Mouse (Mus musculus): Measurements from ENCODE around the gene Rhob. TPM values are rescaled to one million over a fixed set of nuclear protein-coding genes. Genes with fewer than 3 reads are reported as not detected.
A peak's percentile ranks its signal among the peaks of the same experiment; 100 is the strongest.

Rhob gene
- polyA plus RNA-seq, 1 experiment from 2014 or later = 32.2 TPM

DNA sequence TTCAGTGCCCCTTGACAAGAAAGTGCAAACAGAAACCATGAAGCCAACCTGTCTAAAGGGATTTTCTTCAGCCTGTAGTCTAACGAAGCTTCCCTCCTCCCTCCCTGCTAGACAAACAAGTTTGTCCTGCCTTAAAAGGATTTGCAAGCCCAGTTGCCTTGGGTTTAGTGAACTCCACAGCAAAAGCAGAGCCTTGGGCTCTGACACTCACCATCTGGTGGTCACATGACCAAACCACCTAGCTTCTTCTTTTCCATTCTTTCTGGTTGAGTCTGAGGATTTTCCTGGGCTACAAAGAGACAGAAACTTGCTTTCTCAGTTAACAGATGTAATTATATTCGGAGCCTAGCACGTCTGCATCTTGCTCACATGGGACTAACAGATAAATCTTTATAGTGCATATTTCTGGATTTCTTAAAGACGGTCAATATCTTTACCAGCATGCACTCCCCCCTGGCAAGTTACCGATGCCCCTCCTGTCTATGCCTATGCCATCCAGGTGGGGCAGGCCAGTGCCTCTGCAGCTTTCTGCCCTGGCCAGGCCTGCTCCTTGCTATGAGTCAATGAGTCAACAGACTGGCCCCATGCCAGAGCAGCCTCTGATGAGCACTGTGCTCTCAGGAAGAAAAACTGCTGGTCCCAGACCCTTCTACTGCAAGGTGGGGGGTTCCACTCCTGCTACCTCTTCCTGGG is 11.7 kb downstream of the Rhob start:
- peaks cover 12% of the 10 kb centered on the region for H3K4me1 ChIP-seq (replicated peaks)
- no peak overlapping the region for H3K4me3 ChIP-seq (replicated peaks)
- no peaks in the 10 kb centered on the region for H3K9me3 ChIP-seq
- H3K27me3 ChIP-seq (replicated peaks) = no peaks in the 10 kb centered on the region
- 52% methylated on average over 5 of the region's 5 CpGs for WGBS
- no peak overlapping the region for H3K27ac ChIP-seq
- H3K4me2 ChIP-seq (replicated peaks) = no peak overlapping the region
- ATAC-seq = peak; percentile 83
- no peaks in the 10 kb centered on the region for H3K36me3 ChIP-seq
- no peak overlapping the region for H3K9ac ChIP-seq

DNA sequence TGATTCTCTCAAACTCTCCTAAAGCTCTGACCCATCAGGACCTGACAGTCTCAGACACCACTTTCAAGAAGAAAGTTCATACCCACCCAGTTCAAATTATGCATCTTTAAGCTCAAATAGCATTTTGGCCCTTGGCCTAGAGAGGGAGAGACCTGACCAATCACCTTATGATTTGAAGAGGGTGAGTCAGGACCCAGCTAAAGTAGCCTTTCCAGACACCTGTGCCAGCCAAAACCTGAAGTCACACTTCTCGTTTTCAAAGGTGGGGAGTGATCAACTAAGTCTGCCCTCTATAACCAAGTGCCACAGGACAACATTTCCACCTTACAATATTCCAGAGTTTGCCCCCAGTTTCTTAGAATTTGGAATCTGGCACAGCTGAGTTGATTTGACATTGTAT is 12.5 kb downstream of the Rhob start:
- no peaks in the 10 kb centered on the region for H3K36me3 ChIP-seq
- H3K4me1 ChIP-seq (replicated peaks) = peaks cover 12% of the 10 kb centered on the region
- no peak overlapping the region for H3K27ac ChIP-seq
- H3K9me3 ChIP-seq = no peaks in the 10 kb centered on the region
- H3K9ac ChIP-seq = no peak overlapping the region
- no peaks in the 10 kb centered on the region for H3K27me3 ChIP-seq (replicated peaks)
- 84% methylated on average over 1 of the region's 1 CpGs for WGBS
- no peak overlapping the region for H3K4me2 ChIP-seq (replicated peaks)
- no peak for ATAC-seq
- no peak overlapping the region for H3K4me3 ChIP-seq (replicated peaks)

DNA sequence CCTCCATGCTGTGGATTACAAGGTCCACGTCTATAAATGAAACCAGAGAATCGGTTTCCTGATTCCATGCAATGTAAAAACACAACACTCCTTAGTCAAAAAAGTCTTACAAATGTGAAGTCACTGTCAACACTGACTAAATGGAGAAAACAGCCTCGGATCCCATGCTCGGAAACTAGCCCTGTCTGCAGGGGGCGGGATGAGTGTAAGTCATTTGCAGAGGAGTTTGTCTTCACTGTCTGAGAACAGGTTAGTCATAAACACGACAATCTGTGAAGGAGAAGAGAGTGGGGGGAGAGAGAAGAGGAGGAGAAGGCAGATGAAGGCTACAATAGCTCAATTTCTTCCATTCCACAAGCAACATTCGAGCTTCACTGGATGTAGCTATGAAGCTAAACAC is 14.6 kb downstream of the Rhob start:
- no peak overlapping the region for H3K4me2 ChIP-seq (replicated peaks)
- no peak overlapping the region for H3K4me3 ChIP-seq (replicated peaks)
- H3K9me3 ChIP-seq = no peaks in the 10 kb centered on the region
- H3K27ac ChIP-seq = no peak overlapping the region
- H3K4me1 ChIP-seq (replicated peaks) = peaks cover 7% of the 10 kb centered on the region
- H3K9ac ChIP-seq = no peak overlapping the region
- ATAC-seq = no peak
- 80% methylated on average over 7 of the region's 7 CpGs for WGBS
- no peaks in the 10 kb centered on the region for H3K27me3 ChIP-seq (replicated peaks)
- H3K36me3 ChIP-seq = no peaks in the 10 kb centered on the region

DNA sequence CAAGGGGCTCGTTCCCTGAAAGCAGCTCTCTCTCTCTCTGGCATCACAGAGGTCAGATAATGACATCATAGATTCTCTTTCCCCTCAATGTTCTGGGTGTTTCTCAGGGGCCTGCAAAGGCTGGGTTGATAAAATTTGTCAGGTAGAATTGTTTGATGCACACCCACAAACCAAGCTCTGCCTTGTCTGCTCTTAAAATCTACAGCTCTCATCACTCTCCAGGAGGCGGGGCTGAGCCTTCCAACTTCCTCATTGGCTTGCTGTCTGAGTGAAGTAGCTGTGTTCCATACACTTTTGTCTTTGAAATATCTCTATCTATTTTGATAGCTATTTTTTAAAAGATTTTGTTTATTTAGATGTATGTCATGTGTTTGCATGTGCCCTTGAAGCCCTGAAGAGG is 17.6 kb downstream of the Rhob start:
- H3K9me3 ChIP-seq = no peaks in the 10 kb centered on the region
- WGBS = 76% methylated on average over 2 of the region's 2 CpGs
- 0 out of 2 replicates have a peak, but pooled peaks cover 3% of the 10 kb centered on the region for H3K4me1 ChIP-seq (replicated peaks)
- ATAC-seq = no peak
- H3K36me3 ChIP-seq = no peaks in the 10 kb centered on the region
- H3K27me3 ChIP-seq (replicated peaks) = no peaks in the 10 kb centered on the region
- H3K27ac ChIP-seq = no peak overlapping the region
- no peak overlapping the region for H3K9ac ChIP-seq
- no peak overlapping the region for H3K4me2 ChIP-seq (replicated peaks)
- H3K4me3 ChIP-seq (replicated peaks) = no peak overlapping the region

DNA sequence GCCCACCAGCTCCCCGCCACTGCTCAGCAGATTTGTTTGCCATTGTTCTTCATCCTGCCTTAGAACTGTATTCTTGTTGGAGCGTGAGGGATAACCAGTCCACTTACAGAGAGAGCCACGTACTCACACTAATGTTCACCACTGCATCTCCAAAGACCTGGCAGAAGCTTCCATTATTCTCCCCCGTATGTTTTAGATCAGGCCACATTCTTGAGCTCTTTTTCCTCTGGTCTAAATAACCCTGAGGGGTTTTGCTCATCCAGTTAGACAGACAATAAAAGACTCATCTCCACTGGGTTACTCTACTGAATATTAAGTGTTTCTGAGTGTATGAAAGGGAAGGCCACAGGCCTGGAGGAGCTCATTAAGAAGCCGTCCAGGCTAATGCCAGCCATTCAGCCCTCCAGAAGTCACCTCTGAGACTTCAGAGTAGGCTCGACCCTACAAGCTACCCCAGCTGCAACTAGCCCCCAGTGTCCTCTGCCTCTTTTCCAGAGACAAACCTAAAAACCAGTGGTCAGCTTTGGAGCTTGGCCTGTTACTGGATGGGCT is 24.9 kb downstream of the Rhob start:
- WGBS = 64% methylated on average over 6 of the region's 6 CpGs
- H3K4me3 ChIP-seq (replicated peaks) = no peak overlapping the region
- H3K4me2 ChIP-seq (replicated peaks) = no peak overlapping the region
- H3K9ac ChIP-seq = no peak overlapping the region
- H3K4me1 ChIP-seq (replicated peaks) = peaks cover 3% of the 10 kb centered on the region; the same call in 1 of the 2 replicates
- ATAC-seq = no peak
- H3K9me3 ChIP-seq = no peaks in the 10 kb centered on the region
- H3K27me3 ChIP-seq (replicated peaks) = no peaks in the 10 kb centered on the region
- H3K36me3 ChIP-seq = no peaks in the 10 kb centered on the region
- no peak overlapping the region for H3K27ac ChIP-seq

DNA sequence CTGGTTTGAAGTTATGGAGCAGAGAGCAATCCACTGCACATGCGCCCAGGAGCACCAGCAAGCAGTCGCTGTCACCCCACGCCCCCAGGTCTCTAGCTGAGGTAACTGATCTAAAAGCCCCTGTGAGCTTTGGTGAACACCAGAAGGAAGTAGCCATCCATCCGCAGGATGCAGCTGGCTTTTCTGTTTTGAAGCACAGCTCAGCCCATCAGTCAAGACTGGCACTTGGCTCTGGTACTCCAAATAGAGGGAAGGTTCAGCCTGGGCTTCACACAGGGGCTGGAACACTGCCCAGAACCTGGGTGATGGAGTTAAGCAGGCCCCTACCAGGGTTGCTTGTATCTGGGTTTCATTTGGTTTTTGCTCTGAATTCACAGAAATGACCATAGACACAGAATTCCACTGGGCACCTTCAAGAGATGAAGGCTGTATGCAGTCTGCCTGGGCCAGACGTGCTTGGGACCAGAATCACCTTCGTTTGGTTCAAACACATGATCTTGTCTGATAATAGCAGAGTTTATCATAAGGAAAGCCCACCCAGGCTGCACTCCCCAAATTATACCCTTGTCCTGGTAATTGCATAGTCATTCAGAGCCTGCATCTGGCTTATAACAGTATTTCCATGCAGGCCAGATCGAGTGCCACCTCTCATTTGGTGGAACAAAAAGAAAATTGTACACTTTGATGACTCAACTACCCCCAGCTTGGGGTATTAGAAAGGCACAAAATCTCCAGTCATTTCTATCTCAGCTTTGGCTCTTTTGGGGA is 27.0 kb downstream of the Rhob start:
- no peaks in the 10 kb centered on the region for H3K27me3 ChIP-seq (replicated peaks)
- H3K36me3 ChIP-seq = no peaks in the 10 kb centered on the region
- ATAC-seq = no peak
- peaks cover 5% of the 10 kb centered on the region; the same call in 1 of the 2 replicates for H3K4me1 ChIP-seq (replicated peaks)
- H3K9ac ChIP-seq = no peak overlapping the region
- no peak overlapping the region for H3K4me2 ChIP-seq (replicated peaks)
- no peaks in the 10 kb centered on the region for H3K9me3 ChIP-seq
- peak overlapping the region; percentile 19; the same call in 1 of the 2 replicates for H3K27ac ChIP-seq
- 53% methylated on average over 7 of the region's 7 CpGs for WGBS
- no peak overlapping the region for H3K4me3 ChIP-seq (replicated peaks)

DNA sequence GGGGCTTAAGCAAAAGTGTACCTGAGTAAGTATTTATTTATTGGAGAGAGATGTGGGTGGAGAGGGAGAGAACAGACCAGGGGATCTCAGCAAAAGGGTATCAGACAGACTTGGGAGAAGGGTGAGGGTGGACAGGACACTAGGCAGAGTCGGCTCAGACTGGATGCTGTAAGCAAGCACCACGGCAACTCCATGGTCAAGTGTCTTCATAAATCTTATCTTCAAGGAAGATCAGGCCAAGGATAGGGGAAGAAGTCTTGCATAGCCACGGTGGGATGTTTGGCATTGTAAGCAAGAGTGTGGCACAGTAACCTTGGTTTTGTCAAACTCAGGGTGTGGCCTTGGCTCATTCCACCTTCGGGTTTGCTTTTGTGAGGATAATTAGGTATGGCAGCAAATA is 27.8 kb downstream of the Rhob start:
- no peak for ATAC-seq
- H3K9ac ChIP-seq = no peak overlapping the region
- H3K27ac ChIP-seq = no peak overlapping the region
- H3K4me2 ChIP-seq (replicated peaks) = no peak overlapping the region
- no peaks in the 10 kb centered on the region for H3K9me3 ChIP-seq
- no peaks in the 10 kb centered on the region for H3K27me3 ChIP-seq (replicated peaks)
- no peak overlapping the region for H3K4me3 ChIP-seq (replicated peaks)
- H3K4me1 ChIP-seq (replicated peaks) = peaks cover 6% of the 10 kb centered on the region; the same call in 1 of the 2 replicates
- WGBS = 46% methylated on average over 4 of the region's 4 CpGs
- no peaks in the 10 kb centered on the region for H3K36me3 ChIP-seq

DNA sequence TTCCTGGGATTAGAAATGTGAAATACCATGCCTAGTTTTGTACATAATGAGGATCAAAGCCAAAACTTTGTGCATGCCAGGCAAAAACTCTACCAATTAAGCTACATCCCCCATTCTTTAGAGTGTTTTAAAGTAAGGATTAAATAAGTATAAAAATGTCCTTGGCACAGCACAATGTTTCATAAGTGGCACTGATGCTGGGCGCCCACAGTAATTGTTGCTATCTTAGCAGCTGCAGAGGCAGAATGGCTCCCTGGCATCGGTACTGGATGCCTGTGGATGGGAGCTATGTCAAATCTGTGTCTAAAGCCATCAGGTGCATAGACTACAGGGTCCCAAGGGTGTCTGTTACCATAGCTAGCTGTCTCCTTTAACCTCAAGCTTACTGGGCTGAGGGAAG is 28.8 kb downstream of the Rhob start:
- no peak overlapping the region for H3K9ac ChIP-seq
- WGBS = 92% methylated on average over 2 of the region's 2 CpGs
- no peak overlapping the region for H3K4me3 ChIP-seq (replicated peaks)
- H3K27me3 ChIP-seq (replicated peaks) = no peaks in the 10 kb centered on the region
- no peak overlapping the region for H3K27ac ChIP-seq
- H3K36me3 ChIP-seq = no peaks in the 10 kb centered on the region
- peaks cover 7% of the 10 kb centered on the region; the same call in 1 of the 2 replicates for H3K4me1 ChIP-seq (replicated peaks)
- H3K4me2 ChIP-seq (replicated peaks) = no peak overlapping the region
- no peaks in the 10 kb centered on the region for H3K9me3 ChIP-seq
- ATAC-seq = no peak

DNA sequence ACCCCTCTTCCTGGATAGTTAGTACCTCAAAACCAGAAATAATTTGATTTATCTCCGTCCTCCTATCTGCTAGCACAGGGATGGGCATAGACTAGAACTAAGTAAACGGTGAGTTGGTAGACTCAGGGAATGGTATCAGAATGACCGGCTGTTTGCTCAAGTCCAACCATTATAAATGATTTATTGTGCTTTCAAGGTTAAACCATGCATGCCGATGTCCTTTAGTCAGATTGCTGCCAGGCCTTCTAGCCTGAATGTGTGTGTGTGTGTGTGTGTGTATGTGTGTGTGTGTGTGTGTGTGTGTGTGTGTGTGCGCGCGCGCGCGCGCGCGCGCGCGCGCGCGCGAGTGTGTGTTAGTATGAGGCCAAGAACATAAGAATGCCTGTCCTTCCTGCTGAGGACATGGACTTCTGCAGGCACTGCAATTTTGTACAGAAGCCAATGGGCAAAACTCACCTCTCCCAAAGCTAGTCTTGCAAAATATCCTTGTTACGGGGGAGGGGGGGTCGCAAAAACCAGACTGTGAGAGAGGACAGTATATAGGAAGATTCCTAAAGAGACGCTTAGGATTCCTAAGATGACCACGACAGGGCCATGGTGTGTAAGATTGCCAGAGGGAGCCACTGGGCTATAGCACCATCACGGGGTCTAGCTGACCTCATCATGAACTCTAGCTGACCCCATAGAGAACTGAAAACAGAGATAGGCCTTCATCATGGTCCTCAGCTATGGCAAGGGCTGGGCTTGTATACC is 29.9 kb downstream of the Rhob start:
- no peaks in the 10 kb centered on the region for H3K9me3 ChIP-seq
- no peak overlapping the region for H3K4me2 ChIP-seq (replicated peaks)
- peaks cover 7% of the 10 kb centered on the region; the same call in 1 of the 2 replicates for H3K4me1 ChIP-seq (replicated peaks)
- no peaks in the 10 kb centered on the region for H3K27me3 ChIP-seq (replicated peaks)
- H3K27ac ChIP-seq = no peak overlapping the region
- no peaks in the 10 kb centered on the region for H3K36me3 ChIP-seq
- 75% methylated on average over 25 of the region's 25 CpGs for WGBS
- ATAC-seq = peak; percentile 79
- no peak overlapping the region for H3K9ac ChIP-seq
- no peak overlapping the region for H3K4me3 ChIP-seq (replicated peaks)

DNA sequence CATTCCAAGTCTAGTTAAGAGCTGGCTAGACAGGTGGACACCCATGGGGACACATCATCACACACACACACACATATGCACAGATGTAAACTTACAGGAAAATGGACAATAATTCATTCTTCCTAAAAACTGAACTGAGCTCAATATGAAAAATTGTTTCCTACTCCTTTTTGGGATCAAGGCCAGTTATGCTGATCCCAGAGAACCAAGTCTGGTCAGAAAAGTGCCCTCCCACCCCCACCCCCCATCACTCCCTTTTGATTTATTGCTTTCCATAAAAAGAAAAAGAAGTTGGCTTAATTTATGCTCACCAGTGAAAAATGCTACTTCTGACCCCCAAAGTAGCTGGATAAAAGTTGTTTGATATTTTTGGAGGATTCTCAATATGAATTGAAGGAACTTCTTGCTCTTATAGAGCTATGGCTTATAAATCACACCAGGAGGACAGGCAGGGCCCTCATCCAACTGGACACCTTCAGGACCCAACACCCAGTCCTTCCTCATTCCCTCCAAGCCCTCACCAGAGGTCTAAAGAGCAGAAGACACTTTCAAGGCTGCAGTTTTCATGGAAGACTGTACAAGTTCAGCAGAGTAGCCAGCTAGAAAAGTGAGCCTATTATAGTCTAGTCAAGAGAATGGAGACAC is 31.5 kb downstream of the Rhob start:
- Histone ChIP-seq H3K36me3 (no peaks in the 10 kb centered on the region), H3K4me2 (replicated peaks) (no peak overlapping the region), H3K9ac (no peak overlapping the region), H3K4me1 (replicated peaks) (peaks cover 7% of the 10 kb centered on the region; the same call in 1 of the 2 replicates), H3K27me3 (replicated peaks) (no peaks in the 10 kb centered on the region), H3K4me3 (replicated peaks) (no peak overlapping the region), H3K9me3 (no peaks in the 10 kb centered on the region), H3K27ac (no peak overlapping the region)
- no peak for ATAC-seq

DNA sequence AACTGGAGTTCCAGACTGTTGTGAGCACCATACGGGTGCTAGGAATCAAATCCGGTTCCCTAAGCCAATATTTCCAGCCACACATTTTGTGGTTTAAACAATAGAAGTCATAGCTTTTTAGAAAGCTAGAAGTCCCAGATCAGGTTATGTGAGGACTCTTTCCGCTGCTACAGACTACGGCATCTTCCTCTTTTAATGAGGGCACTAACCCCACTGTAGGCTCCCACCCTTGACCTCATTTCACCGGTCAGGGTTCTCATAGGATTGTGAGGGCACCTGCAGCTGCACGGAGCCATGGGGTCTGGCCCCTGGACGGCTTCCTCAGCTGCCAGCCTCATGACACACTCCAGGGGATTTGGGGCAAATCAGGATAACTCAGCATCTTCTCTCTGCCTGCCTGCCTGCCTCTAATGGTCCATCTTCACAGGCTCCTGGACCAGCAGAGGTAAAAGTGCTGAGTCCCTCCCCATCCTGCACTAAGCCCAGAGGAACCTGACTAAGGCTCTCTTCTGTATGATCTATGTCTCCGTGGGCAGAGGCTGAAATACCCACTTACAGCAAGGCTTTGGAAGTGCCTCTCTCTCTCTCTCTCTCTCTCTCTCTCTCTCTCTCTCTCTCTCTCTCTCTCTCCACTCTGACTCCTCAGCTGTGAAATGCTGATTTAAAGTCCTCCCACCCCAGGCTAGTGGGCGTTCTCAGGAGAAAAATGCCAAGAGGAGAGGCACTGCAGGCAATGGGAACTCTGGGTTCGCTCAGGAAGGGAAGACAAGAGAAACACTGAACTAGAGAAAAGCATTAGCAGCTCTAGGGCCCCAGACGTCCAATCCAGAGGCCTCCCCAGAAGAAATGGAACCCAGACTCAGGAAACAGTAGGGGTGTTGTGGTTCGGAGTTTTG is 32.5 kb downstream of the Rhob start:
- Histone ChIP-seq H3K27ac (no peak overlapping the region), H3K9me3 (no peaks in the 10 kb centered on the region), H3K4me1 (replicated peaks) (peaks cover 7% of the 10 kb centered on the region; the same call in 1 of the 2 replicates), H3K4me2 (replicated peaks) (no peak overlapping the region), H3K36me3 (no peaks in the 10 kb centered on the region), H3K9ac (no peak overlapping the region), H3K4me3 (replicated peaks) (no peak overlapping the region), H3K27me3 (replicated peaks) (no peaks in the 10 kb centered on the region)
- WGBS = 62% methylated on average over 12 of the region's 12 CpGs
- no peak for ATAC-seq

All from intestine, embryonic 15.5 days (tissue).